Mouse (Mus musculus): ENCODE measurements around the gene Gadl1.

Gadl1 gene

GRCm38 (mm10) chr9:115936350-115936749 is 27.1 kb downstream of the Gadl1 start:
- DNase-seq (ENCODE audit: low spot score) = no peak

DNA sequence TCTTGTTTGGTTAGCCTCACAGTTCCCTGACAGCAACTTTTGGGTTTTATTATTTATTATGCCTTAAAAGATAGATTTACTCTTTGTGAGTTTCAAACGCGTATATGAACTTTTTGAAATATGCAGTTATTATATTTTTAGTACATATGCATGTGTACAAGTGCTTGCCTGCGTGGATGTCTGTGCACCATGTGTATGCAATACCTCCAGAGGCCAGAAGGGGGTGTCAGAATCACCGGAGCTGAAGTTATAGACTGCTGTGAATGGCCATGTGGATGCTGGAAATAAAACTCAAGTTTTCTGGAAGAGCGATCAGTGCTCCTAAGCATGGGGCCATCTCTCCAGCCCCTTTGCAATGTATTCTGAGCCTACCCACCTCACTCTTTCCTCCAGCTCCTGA is 28.7 kb downstream of the Gadl1 start:
- no peak for DNase-seq (ENCODE audit: low spot score)

DNA sequence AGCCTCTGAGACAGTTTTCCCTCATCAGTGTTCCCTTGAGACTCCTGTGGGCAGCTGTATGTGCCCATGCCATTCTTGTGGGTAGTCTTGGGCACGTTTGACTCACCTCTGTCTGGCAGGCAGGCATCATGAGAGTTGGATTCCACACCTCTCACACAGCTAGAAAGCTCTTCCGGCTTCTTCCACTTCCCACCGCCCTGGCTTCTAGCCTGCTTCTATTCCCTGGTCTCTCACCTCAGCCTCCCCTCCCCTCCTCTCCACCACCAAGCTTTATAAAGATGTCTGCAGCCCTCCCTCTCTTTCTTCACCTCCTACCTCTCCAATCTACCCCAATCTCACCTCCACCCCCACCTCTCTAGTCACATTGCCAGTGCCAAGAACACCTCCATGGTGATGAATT is 30.2 kb downstream of the Gadl1 start:
- no peak for DNase-seq (ENCODE audit: low spot score)

GRCm38 (mm10) chr9:115941171-115941570 is 31.9 kb downstream of the Gadl1 start:
- DNase-seq (ENCODE audit: low spot score) = no peak

- DNase-seq (ENCODE audit: low spot score) = no peak
These were observed 33.2 kb downstream of the Gadl1 start for GRCm38 (mm10) chr9:115942486-115942885.

DNA sequence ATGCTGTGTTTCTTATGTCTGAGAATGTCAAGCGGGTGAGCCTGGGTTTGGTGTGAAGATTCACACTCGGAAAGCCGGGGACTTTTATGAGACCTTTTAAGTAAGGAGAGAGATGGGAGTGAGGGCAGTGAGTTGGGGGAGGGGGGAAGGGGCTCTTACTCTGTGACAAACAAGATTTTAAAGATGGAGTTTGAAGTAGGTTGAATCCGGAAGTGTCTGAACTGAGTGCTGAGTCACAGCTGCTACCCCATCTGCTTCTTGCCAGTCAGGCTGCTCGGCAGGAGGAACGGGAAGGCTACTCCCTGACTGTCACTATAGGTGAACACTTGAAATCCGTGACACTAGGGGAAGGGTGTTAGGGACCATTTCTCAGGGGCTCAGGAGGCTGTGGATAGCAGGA is 33.7 kb downstream of the Gadl1 start:
- no peak for DNase-seq (ENCODE audit: low spot score)

- DNase-seq (ENCODE audit: low spot score) = no peak
These were observed 34.5 kb downstream of the Gadl1 start for GRCm38 (mm10) chr9:115943577-115944320.

DNA sequence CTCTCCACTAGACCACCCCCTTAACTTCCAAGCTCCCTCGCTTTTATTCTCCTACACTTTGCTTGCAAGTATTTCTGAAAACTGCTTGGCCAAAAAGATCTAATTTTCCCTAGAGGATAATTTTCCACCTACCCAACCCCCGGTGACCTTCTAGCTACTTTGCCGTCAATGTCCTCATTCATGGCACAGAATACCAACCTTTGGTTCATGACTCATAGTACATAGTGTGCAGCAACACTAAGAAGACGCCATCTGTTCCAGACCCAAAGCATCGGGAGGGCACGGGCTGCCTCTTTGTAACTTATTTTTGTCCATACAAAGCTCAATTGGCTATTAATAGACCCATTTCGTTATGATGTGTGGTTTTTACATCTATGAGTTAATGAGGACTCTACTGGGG is 55.8 kb downstream of the Gadl1 start:
- no peak for DNase-seq (ENCODE audit: low spot score)

DNA sequence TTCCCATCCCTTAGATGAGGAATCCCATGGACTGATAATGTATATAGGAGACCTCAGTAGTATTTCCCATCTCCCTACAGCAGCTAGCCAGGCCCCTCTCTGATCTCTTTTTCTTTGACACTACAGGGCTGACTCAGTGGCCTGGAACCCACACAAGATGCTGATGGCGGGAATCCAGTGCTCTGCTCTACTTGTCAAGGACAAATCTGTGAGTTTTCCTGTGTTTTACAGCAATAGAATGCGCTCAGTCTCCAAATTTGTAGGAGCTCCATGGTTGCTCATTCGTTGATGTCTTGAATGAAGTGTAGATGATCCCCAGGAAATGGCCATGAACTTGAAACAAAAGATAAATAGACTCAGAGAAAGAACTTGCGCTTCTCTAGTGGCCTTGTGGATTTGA is 56.9 kb downstream of the Gadl1 start:
- no peak for DNase-seq (ENCODE audit: low spot score)

DNA sequence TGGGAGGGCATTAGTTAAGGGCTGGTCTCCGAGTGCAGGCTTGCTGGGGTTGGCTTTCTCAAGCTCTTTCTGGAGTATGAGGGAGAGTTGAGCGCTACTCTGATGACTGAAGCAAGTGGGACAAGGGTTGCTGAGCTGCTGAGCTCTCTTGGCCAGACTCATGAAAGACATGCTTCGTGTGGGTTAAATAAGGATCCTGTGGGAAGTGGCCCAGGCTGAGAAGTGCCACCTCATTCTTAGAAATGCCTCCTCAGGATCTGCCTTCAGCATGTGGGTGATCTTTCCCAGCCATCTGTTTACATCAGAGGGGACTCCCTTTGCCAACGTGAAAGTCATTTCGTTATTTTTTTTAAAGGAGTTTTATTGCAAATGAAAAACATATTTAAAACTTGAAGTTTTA is 57.5 kb downstream of the Gadl1 start:
- DNase-seq (ENCODE audit: low spot score) = no peak

- DNase-seq (ENCODE audit: low spot score) = no peak
These were observed 58.4 kb downstream of the Gadl1 start for GRCm38 (mm10) chr9:115967638-115968037.

DNA sequence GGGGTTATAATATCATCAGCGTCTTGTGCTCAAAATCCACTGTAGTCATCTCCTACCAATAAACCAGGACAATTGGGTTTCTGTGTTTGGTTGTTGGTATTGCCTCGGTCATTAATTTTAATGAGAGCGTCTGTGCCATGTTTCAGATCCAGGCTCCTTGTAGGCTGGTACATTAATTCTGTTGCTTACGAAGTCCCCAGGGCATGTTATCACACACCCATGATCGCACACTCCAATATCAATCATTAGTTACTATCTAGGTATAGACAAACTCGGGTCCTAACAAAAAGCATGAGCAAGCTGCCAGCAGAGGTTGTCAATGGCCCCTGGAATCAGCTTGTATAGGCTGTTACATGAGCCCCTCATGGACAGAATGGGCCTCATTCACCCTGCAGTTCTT is 67.6 kb downstream of the Gadl1 start:
- no peak for DNase-seq (ENCODE audit: low spot score)

DNA sequence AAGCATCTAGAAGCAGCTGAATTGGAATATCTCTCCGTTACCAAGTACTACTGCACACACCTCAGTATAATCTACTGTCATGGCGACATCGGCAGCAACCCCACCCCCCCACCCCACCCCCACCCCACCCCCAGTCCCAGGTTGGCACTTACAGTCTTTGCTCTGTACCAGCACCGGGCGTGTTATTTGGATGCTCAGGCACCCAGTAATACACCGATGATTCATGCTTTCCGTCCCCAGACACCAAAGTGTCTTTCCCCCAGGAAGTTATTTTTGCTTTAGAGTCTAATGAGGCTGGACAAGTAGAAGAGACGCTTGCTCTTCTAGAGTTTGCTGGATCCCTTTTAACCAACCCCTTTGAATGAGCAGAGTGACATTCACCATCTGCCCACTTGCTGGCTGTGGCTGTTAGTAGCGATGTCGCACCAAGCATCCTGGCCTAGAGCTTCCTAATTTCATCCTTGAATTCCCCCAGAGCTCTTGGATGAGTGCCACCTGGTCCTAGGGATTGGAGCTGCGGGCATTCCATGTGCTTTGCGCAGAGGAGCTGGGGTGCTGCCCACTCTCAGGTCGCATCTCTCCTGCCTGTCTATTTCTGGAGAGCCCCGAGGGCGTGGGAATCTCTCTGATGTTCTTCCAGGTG is 68.5 kb downstream of the Gadl1 start:
- DNase-seq (ENCODE audit: low spot score) = no peak

DNA sequence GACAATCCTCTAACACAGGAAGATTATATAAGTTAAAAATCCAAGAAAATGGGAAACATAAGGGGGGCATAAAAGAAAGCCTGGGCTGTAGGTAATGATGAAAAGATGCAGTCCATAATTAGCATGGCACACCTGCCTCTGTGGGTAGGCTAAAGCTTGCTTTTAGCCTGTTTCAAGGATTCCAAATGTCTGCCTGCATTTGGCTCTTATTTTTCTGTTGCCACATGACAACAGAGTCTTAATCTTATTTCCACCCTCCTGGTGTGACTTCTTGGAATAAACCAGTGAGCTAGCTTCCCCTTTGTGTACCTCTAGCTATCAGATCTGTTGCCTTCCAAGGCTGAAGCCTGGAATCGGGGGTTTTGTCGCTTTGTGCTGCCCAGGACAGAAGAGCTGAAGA is 69.2 kb downstream of the Gadl1 start:
- DNase-seq (ENCODE audit: low spot score) = no peak

- DNase-seq (ENCODE audit: low spot score) = peak; percentile 4
These were observed 81.4 kb downstream of the Gadl1 start for GRCm38 (mm10) chr9:115990661-115991060.

DNA sequence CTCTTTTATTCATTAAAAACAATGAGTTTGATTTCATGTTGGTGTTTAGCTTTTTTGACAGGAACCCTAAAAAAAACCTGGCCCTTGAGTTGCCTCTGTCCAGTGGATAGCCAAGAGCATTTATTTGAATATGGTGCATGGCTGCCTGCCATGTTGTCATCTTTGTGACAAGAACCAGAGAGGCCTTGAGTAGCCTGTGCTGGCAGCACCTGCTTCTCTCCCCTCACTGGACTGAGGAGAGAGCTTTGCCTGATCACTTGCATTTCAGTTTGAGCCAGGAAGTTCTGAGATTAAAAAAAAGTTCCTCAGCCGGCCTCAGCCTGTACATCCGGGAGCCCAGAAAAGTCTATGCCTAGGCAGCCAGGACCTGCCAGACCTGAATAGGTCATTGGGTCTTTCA is 85.5 kb downstream of the Gadl1 start:
- no peak for DNase-seq (ENCODE audit: low spot score)

DNA sequence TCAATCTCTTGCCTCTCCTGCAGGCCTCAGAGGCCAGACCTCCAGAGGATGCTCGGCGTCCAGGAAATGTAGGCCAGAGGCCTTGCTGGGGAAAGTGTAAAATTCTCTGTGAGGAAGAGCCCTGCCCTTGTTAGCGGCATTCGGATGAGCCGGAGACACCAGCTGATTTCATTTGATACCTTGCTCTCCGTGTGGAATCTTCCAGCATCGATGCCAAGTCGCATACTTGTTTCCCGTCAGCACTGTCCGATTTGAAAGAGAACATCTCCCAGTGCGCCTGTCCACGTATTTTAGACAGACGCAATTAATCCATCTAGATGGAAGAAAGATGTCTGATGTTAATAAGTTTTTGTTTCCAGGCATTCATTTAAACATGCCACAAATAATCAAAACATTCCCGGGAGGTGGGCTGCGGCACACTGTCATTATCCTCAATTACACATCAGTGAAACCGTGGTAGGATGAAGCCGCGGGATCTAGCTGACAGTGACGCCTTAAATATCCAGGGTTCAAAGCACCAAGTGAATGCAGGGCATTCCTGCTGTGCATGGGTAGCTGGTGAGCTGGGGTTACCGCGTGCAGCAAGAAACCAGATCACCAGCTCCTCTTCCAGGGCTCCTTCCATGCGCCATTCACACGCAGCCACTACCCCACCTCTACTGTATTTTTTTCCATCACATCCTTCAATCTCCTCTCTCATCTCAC is 86.8 kb downstream of the Gadl1 start:
- DNase-seq (ENCODE audit: low spot score) = no peak

DNA sequence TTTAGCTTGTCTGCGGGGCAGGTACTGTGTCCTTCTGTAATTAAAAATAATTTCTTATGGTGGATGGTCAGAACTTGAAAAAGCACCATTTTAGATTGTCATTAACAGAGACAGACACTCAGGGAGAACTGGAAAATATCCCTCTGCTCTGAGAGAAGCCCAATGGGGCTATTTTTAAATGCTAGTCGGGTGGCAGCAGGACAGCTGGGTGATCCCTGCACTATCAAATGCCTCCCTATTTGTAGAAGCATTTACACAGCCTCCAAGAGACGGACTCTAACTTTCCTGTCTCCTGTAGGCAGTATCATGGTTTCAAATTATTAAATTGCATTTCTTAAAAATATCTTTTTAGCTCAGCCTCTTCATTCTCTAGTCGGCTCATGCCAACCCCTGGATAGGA is 89.1 kb downstream of the Gadl1 start:
- no peak for DNase-seq (ENCODE audit: low spot score)

DNA sequence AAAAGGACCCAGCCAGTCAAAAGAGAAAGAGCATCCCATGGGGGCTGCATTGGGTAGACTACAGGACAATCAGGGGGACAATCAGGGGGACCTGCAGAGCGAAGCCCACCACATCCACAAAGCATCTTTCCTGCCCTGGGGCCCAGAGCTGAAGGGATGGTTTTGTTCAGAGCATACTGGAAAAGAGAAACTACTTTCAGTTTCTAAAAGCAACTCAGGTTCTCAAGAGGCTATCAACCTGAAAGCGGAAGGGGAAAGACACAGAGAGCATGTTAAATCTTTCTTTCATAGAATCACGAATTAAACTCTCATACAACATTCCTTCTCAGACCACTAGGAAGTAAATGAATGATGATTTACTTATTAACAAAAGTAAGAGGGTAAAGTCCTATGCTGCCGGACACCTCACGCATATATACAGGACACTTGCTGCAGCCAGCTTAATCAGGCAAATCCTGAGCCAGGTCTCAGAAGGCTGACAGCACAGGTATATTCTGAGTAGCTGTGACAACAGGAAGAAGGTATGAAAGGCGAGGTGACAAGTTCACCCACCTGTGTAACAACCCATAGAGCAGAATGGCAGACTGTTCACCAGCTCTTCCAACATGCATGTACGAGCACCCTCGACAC is 90.2 kb downstream of the Gadl1 start:
- no peak for DNase-seq (ENCODE audit: low spot score)

DNA sequence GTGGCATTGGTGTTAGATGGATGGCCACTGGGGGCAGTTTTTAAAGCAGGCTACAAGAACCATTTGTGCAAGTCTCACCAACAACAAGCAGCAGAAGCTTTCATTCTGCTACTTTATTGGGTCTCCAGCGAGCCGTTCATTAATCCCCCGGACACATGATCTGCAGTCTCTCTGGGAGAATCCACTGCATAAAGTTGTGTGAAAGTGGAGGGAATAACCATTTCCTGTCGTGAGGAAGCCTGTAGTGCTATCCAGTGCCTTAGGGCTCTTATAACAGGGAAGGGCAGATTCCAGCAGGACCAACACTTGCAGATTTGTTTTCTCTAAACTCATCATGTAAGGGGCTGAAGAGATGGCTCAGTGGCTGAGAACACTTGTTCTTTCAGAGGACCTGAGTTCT is 104.7 kb downstream of the Gadl1 start:
- no peak for DNase-seq (ENCODE audit: low spot score)

- no peak for DNase-seq (ENCODE audit: low spot score)
These were observed 107.0 kb downstream of the Gadl1 start for GRCm38 (mm10) chr9:116016221-116016620.

- DNase-seq (ENCODE audit: low spot score) = no peak
These were observed 107.8 kb downstream of the Gadl1 start for GRCm38 (mm10) chr9:116017091-116017490.

DNA sequence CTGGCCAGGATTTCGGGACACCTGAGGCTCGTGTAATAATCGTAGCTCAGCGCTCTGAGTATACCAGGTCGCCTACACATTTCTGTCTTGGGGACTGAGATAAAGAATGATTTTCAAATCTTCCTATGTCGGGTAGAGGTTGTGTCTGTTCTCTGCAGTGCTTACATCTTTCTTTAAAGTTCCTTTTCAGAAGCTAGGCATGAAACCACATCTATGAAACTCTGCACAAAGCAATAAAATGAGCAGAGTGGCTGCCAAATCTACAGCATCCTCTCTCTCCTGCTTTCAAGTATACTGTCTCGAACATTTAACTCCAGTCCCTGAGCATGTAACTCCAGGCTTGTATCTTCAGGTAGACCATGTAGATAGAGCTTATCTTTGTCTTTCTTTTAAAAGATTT is 109.3 kb downstream of the Gadl1 start:
- DNase-seq (ENCODE audit: low spot score) = no peak
